ENCODE assay signal across 11 mouse cellular contexts in genomic region chr15:6044511-6045256, GRCm38 (mm10).
DNase-seq lines count a peak whose midpoint lies in the region; ATAC-seq and TF ChIP-seq lines count a peak whose summit lies in the region.
"Had no signal": no experiment of that assay in that cellular context is flagged by ENCODE, and none has a peak within 500 bp of the region (broad histone marks: within the 10 kb centered on the region; RNA-seq: fewer than 3 reads in every experiment).

No protein-coding gene starts in this region.

- intact Hi-C loops in heart, postnatal 14 days (cut with DNase I), result no loop called here

- no peaks in the 10 kb centered on the region for H3K36me3 ChIP-seq in heart, embryonic 13.5 days
- H3K36me3 ChIP-seq in ES-E14 (ENCODE audit: control insufficient read depth, insufficient read depth, low read length, poor library complexity, severe bottlenecking), result peaks cover 6% of the 10 kb centered on the region; the same call in 1 of the 2 replicates
- H3K36me3 ChIP-seq in kidney, adult 2 months (ENCODE audit: control insufficient read depth, insufficient read depth, low read length), result no peaks in the 10 kb centered on the region
- H3K36me3 ChIP-seq in liver, embryonic 14.5 days (replicated peaks; ENCODE audit: control insufficient read depth, insufficient read depth, low read depth), result no peaks in the 10 kb centered on the region
- H3K36me3 ChIP-seq in hindbrain, embryonic 11.5 days (ENCODE audit: control insufficient read depth, insufficient read depth, low read length), result no peaks in the 10 kb centered on the region
- H3K36me3 ChIP-seq in forebrain, embryonic 15.5 days, result no peaks in the 10 kb centered on the region
- H3K36me3 ChIP-seq: heart, embryonic 10.5 days; limb, embryonic 13.5 days had no signal

- no peak for TF ChIP-seq EP300 in liver, embryonic 14.5 days (IDR thresholded peaks at IDR 0.05; ENCODE audit: low read depth)

- H3K27ac ChIP-seq in heart, embryonic 13.5 days (replicated peaks), result no peak overlapping the region
- H3K27ac ChIP-seq in ES-E14 (ENCODE audit: insufficient read depth, low read depth, low read length, poor library complexity, severe bottlenecking), result peak overlapping the region; percentile 86
- H3K27ac ChIP-seq in kidney, adult 2 months (ENCODE audit: insufficient read depth, low read depth, low read length), result peak overlapping the region; percentile 56; the same call in 1 of the 2 replicates
- no peak overlapping the region for H3K27ac ChIP-seq in liver, embryonic 14.5 days
- H3K27ac ChIP-seq in hindbrain, embryonic 11.5 days (ENCODE audit: low read depth, low read length), result no peak overlapping the region
- no peak overlapping the region for H3K27ac ChIP-seq in forebrain, embryonic 15.5 days (replicated peaks)
- H3K27ac ChIP-seq: heart, embryonic 10.5 days; limb, embryonic 13.5 days had no signal

- peaks cover 4% of the 10 kb centered on the region; the same call in 1 of the 2 replicates for H3K4me1 ChIP-seq in heart, embryonic 13.5 days
- H3K4me1 ChIP-seq in ES-E14 (ENCODE audit: control insufficient read depth in 2 of 2, insufficient read depth in 2 of 2, low read length in 2 of 2, poor library complexity in 1 of 2), result peaks cover 0 to 6% of the 10 kb centered on the region in 2 experiments; a peak in 1 of 4 replicates
- no peaks in the 10 kb centered on the region; the same call in 1 of the 2 replicates for H3K4me1 ChIP-seq in kidney, adult 2 months (ENCODE audit: control insufficient read depth, insufficient read depth, low read length)
- H3K4me1 ChIP-seq in liver, embryonic 14.5 days (replicated peaks; ENCODE audit: control insufficient read depth in 2 of 2, insufficient read depth in 2 of 2, low read length in 1 of 2), result peaks cover 0 to 3% of the 10 kb centered on the region in 2 experiments; a peak in 1 of 4 replicates
- H3K4me1 ChIP-seq in hindbrain, embryonic 11.5 days (replicated peaks; ENCODE audit: control insufficient read depth, insufficient read depth, low read length), result no peaks in the 10 kb centered on the region
- H3K4me1 ChIP-seq in forebrain, embryonic 15.5 days, result no peaks in the 10 kb centered on the region
- H3K4me1 ChIP-seq: heart, embryonic 10.5 days; limb, embryonic 13.5 days had no signal

- no peak for TF ChIP-seq CTCF in kidney, adult 2 months (conservative IDR thresholded peaks at IDR 0.05; ENCODE audit: insufficient read depth, insufficient read length, low read depth, low read length)
- TF ChIP-seq CTCF in liver, embryonic 14.5 days (IDR thresholded peaks at IDR 0.05; ENCODE audit: low read depth), result no peak

- H3K9ac ChIP-seq in heart, embryonic 13.5 days, result no peak overlapping the region
- H3K9ac ChIP-seq in ES-E14 (ENCODE audit: insufficient read depth, low read depth, low read length, poor library complexity, severe bottlenecking), result peak overlapping the region; percentile 62; the same call in 1 of the 2 replicates
- H3K9ac ChIP-seq in liver, embryonic 14.5 days (replicated peaks), result no peak overlapping the region
- no peak overlapping the region for H3K9ac ChIP-seq in hindbrain, embryonic 11.5 days (ENCODE audit: low read depth, low read length)
- H3K9ac ChIP-seq in forebrain, embryonic 15.5 days (replicated peaks), result no peak overlapping the region
- H3K9ac ChIP-seq: limb, embryonic 13.5 days had no signal

- WGBS in heart, embryonic 13.5 days, result 44% methylated on average over 10 of the region's 10 CpGs
- 38% methylated on average over 10 of the region's 10 CpGs for WGBS in kidney, adult 2 months
- WGBS in liver, embryonic 14.5 days (ENCODE audit: insufficient replicate concordance), result 44% methylated on average over 10 of the region's 10 CpGs
- 56% methylated on average over 10 of the region's 10 CpGs for WGBS in hindbrain, embryonic 11.5 days
- 52% methylated on average over 10 of the region's 10 CpGs for WGBS in forebrain, embryonic 15.5 days

- H3K4me3 ChIP-seq in heart, embryonic 13.5 days, result no peak overlapping the region
- H3K4me3 ChIP-seq in ES-E14 (ENCODE audit: insufficient read depth in 1 of 2, low read depth in 1 of 2, low read length in 2 of 2, poor library complexity in 1 of 2, severe bottlenecking in 1 of 2), result peak overlapping the region; percentile 60 to 62
- no peak overlapping the region for H3K4me3 ChIP-seq in kidney, adult 2 months (ENCODE audit: insufficient read depth, low read depth, low read length)
- no peak overlapping the region for H3K4me3 ChIP-seq in liver, embryonic 14.5 days (ENCODE audit: insufficient read depth in 1 of 2, low read depth in 2 of 2, low read length in 2 of 2)
- no peak overlapping the region for H3K4me3 ChIP-seq in hindbrain, embryonic 11.5 days (ENCODE audit: low read depth, low read length)
- no peak overlapping the region for H3K4me3 ChIP-seq in forebrain, embryonic 15.5 days
- H3K4me3 ChIP-seq: heart, embryonic 10.5 days; limb, embryonic 13.5 days had no signal

- H3K27me3 ChIP-seq in heart, embryonic 13.5 days (replicated peaks), result no peaks in the 10 kb centered on the region
- no peaks in the 10 kb centered on the region for H3K27me3 ChIP-seq in kidney, adult 2 months (replicated peaks; ENCODE audit: control insufficient read depth, insufficient read depth, low read length)
- H3K27me3 ChIP-seq in liver, embryonic 14.5 days (ENCODE audit: control insufficient read depth, insufficient read depth, low read length), result no peaks in the 10 kb centered on the region
- no peaks in the 10 kb centered on the region for H3K27me3 ChIP-seq in hindbrain, embryonic 11.5 days (ENCODE audit: control insufficient read depth, insufficient read depth, low read length)
- H3K27me3 ChIP-seq in forebrain, embryonic 15.5 days, result no peaks in the 10 kb centered on the region
- H3K27me3 ChIP-seq: limb, embryonic 13.5 days had no signal

- in situ Hi-C loops in ES-E14 (cut with MboI; ENCODE audit: low sequenced_read_pairs in 2 of 2, unreplicated experiment in 2 of 2), result no loop called here

- ATAC-seq in heart, embryonic 13.5 days (ENCODE audit: extremely low read depth, insufficient number of reproducible peaks, low FRiP score, low TSS enrichment), result no peak; the same call in 1 of the 2 replicates
- peak; percentile 70 for ATAC-seq in liver, embryonic 14.5 days (ENCODE audit: insufficient read depth)
- ATAC-seq in hindbrain, embryonic 11.5 days (ENCODE audit: low FRiP score), result no peak
- ATAC-seq in forebrain, embryonic 15.5 days (replicated peaks), result no peak
- ATAC-seq: forebrain, embryonic 16.5 days had no signal

- no peak for TF ChIP-seq POLR2A in kidney, adult 2 months (IDR thresholded peaks at IDR 0.05; ENCODE audit: low read depth, low read length)

- DNase-seq in heart, postnatal 14 days, result no peak
- DNase-seq in ES-E14 (ENCODE audit: low read depth, low spot score), result no peak
- DNase-seq in kidney, adult 2 months, result peak; percentile 36
- DNase-seq in liver, embryonic 14.5 days (ENCODE audit: low read depth in 3 of 3, low spot score in 3 of 3), result no peak
- no peak for DNase-seq in hindbrain, embryonic 11.5 days (ENCODE audit: low spot score)
- DNase-seq in gastrocnemius, postnatal 10 days, result no peak

- no peaks in the 10 kb centered on the region for H3K9me3 ChIP-seq in heart, embryonic 13.5 days
- peaks cover 10% of the 10 kb centered on the region; the same call in 1 of the 2 replicates for H3K9me3 ChIP-seq in ES-E14 (ENCODE audit: control insufficient read depth, insufficient read depth, low read depth, low read length)
- H3K9me3 ChIP-seq in liver, embryonic 14.5 days (ENCODE audit: control insufficient read depth, low read length), result no peaks in the 10 kb centered on the region
- H3K9me3 ChIP-seq in hindbrain, embryonic 11.5 days (ENCODE audit: control insufficient read depth, low read length), result no peaks in the 10 kb centered on the region
- H3K9me3 ChIP-seq in forebrain, embryonic 15.5 days, result no peaks in the 10 kb centered on the region
- H3K9me3 ChIP-seq: heart, embryonic 10.5 days; limb, embryonic 13.5 days had no signal

- peak overlapping the region; percentile 48 for H3K4me2 ChIP-seq in heart, embryonic 13.5 days
- H3K4me2 ChIP-seq in liver, embryonic 14.5 days (ENCODE audit: low read depth), result no peak overlapping the region
- no peak overlapping the region for H3K4me2 ChIP-seq in hindbrain, embryonic 11.5 days (replicated peaks; ENCODE audit: low read depth, low read length)
- no peak overlapping the region for H3K4me2 ChIP-seq in forebrain, embryonic 15.5 days (replicated peaks)
- H3K4me2 ChIP-seq: limb, embryonic 13.5 days had no signal

TF ChIP-seq in ES-E14, 5 proteins besides CTCF, POLR2A, EP300 and RAD21:
- TF ChIP-seq CHD2 (IDR thresholded peaks at IDR 0.05; ENCODE audit: low read depth, low read length) (no peak), ZC3H11A (IDR thresholded peaks at IDR 0.05; ENCODE audit: borderline replicate concordance, low read depth, low read length) (no peak), HCFC1 (IDR thresholded peaks at IDR 0.05; ENCODE audit: borderline replicate concordance, insufficient read depth, low read length) (no peak), ZNF384 (IDR thresholded peaks at IDR 0.05; ENCODE audit: low read depth, low read length) (no peak), MAFK (IDR thresholded peaks at IDR 0.05; ENCODE audit: insufficient read depth, low read depth, low read length) (no peak)

Comparison
In these comparisons a context has a peak if more than half of its experiments do, and no peak if none do; other contexts are left out.
1. H3K27ac ChIP-seq: peak in ES-E14 (single experiment) and kidney, adult 2 months (single experiment); none in heart, embryonic 13.5 days (single experiment), liver, embryonic 14.5 days (single experiment), hindbrain, embryonic 11.5 days (single experiment) and forebrain, embryonic 15.5 days (single experiment).
2. H3K4me3 ChIP-seq: peak in ES-E14 (2 of 2); none in heart, embryonic 13.5 days (single experiment), kidney, adult 2 months (single experiment), liver, embryonic 14.5 days (0 of 2), hindbrain, embryonic 11.5 days (single experiment) and forebrain, embryonic 15.5 days (single experiment).